Mouse (Mus musculus): ENCODE data around the gene Arglu1. TPM values are rescaled to one million over a fixed set of nuclear protein-coding genes. Genes with fewer than 3 reads are reported as not detected.

The Arglu1 gene
- total RNA-seq, 2 experiments from 2014 or later: 102 to 109 TPM

- Histone ChIP-seq H3K27ac (no peak overlapping the region), H3K4me3 (peak overlapping the region; percentile 65)
- intact Hi-C loops (cut with DNase I): loop anchor here (5.0 kb wide), 2 partner anchors 303 to 488 kb away; no protein-coding TSS in a partner anchor
- DNase-seq (ENCODE audit: extremely low spot score in 1 of 2, low spot score in 2 of 2): no peak
- TF ChIP-seq CTCF (IDR thresholded peaks at IDR 0.05): no peak
These were observed 1.4 kb downstream of the Arglu1 start for GRCm38 (mm10) chr8:8688823-8689453.

DNA sequence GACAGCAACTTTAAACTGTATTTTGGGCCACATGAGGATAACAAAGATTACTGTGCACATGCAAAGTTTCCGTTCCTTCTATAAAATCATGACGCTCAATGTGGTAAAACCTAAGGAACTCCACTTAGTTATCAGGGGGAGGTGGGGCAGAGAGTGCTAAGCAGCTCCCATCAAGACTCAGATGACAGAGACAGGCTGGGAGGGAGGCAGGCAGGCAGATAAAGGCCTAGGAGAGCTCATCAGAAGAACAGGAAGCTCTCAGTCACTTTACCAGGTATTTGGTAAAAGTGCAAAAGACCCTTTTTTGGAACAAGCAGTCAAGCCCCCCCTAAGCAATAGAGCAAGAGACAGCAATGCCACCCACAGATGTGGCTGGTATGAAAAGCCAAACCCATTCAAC, 4.8 kb downstream of the Arglu1 start:
- DNase-seq (ENCODE audit: extremely low spot score in 1 of 2, low spot score in 2 of 2): no peak
- no peak overlapping the region for H3K4me3 ChIP-seq
- no peak overlapping the region for H3K27ac ChIP-seq
- intact Hi-C loops (cut with DNase I): loop anchor here (5.0 kb wide), 2 partner anchors 307 to 492 kb away; no protein-coding TSS in a partner anchor
- TF ChIP-seq CTCF (IDR thresholded peaks at IDR 0.05): no peak

GRCm38 (mm10) chr8:8682697-8683096, 7.6 kb downstream of the Arglu1 start:
- H3K27ac ChIP-seq: no peak overlapping the region
- no peak for TF ChIP-seq CTCF (IDR thresholded peaks at IDR 0.05)
- intact Hi-C loops (cut with DNase I): no loop called here
- no peak for DNase-seq (ENCODE audit: extremely low spot score in 1 of 2, low spot score in 2 of 2)
- no peak overlapping the region for H3K4me3 ChIP-seq

- DNase-seq (ENCODE audit: extremely low spot score in 1 of 2, low spot score in 2 of 2): no peak
- TF ChIP-seq CTCF (IDR thresholded peaks at IDR 0.05): peak; percentile 27
- Histone ChIP-seq H3K27ac (no peak overlapping the region), H3K4me3 (no peak overlapping the region)
- intact Hi-C loops (cut with DNase I): no loop called here
These were observed 12.1 kb downstream of the Arglu1 start for GRCm38 (mm10) chr8:8678236-8678635.

DNA sequence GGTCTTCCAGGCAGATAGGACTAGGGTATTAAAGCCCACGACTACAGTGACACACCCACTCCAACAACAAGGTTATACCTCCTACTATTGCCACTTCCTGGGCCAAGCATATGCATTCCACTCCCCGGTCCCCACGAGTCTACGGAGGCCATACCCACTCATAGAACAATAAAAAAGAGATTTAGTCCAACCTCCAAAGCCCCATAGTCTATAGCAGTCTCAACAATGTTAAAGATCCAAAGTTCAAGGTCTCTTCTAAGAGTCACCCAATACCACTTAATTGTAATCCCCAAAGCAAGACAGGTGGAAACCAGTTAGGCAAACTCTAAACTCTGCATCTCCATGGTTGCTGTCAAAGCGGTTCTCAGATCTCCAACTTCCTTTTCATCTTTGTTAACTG, 15.5 kb downstream of the Arglu1 start:
- no peak overlapping the region for H3K4me3 ChIP-seq
- DNase-seq (ENCODE audit: extremely low spot score in 1 of 2, low spot score in 2 of 2): no peak
- TF ChIP-seq CTCF (IDR thresholded peaks at IDR 0.05): no peak
- intact Hi-C loops (cut with DNase I): no loop called here
- H3K27ac ChIP-seq: no peak overlapping the region

- TF ChIP-seq CTCF (IDR thresholded peaks at IDR 0.05): peak; percentile 83
- Histone ChIP-seq H3K27ac (peak overlapping the region; percentile 79), H3K4me3 (peak overlapping the region; percentile 95)
- DNase-seq (ENCODE audit: extremely low spot score in 1 of 2, low spot score in 2 of 2): peak; percentile 89 to 92
- intact Hi-C loops (cut with DNase I): loop anchor here (2.0 to 5.0 kb wide), 2 partner anchors 331 to 516 kb away; no protein-coding TSS in a partner anchor
These were observed 28.6 kb downstream of the Arglu1 start for GRCm38 (mm10) chr8:8661759-8662138.

- H3K4me3 ChIP-seq: peak within 1 kb of the TSS; percentile 95
- DNase-seq (ENCODE audit: extremely low spot score in 1 of 2, low spot score in 2 of 2): peak; percentile 98
- TF ChIP-seq CTCF (IDR thresholded peaks at IDR 0.05): no peak; the same call in none of the 2 replicates
- H3K27ac ChIP-seq: peak within 1 kb of the TSS; percentile 93
- intact Hi-C loops (cut with DNase I): loop anchor here (5.0 kb wide), 1 partner anchor 516 kb away; no protein-coding TSS in a partner anchor
These were observed 29.1 kb downstream of the Arglu1 start, which contains the start of gene Efnb2 for GRCm38 (mm10) chr8:8661103-8661758. Gene Efnb2, minus strand, starts transcription at chr8:8661242.

- TF ChIP-seq CTCF (IDR thresholded peaks at IDR 0.05): no peak
- Histone ChIP-seq H3K4me3 (peak overlapping the region; percentile 95), H3K27ac (peak overlapping the region; percentile 93)
- no peak for DNase-seq (ENCODE audit: extremely low spot score in 1 of 2, low spot score in 2 of 2)
- intact Hi-C loops (cut with DNase I): loop anchor here (5.0 kb wide), 1 partner anchor 517 kb away; no protein-coding TSS in a partner anchor
These were observed 29.8 kb downstream of the Arglu1 start for GRCm38 (mm10) chr8:8660307-8661098.

DNA sequence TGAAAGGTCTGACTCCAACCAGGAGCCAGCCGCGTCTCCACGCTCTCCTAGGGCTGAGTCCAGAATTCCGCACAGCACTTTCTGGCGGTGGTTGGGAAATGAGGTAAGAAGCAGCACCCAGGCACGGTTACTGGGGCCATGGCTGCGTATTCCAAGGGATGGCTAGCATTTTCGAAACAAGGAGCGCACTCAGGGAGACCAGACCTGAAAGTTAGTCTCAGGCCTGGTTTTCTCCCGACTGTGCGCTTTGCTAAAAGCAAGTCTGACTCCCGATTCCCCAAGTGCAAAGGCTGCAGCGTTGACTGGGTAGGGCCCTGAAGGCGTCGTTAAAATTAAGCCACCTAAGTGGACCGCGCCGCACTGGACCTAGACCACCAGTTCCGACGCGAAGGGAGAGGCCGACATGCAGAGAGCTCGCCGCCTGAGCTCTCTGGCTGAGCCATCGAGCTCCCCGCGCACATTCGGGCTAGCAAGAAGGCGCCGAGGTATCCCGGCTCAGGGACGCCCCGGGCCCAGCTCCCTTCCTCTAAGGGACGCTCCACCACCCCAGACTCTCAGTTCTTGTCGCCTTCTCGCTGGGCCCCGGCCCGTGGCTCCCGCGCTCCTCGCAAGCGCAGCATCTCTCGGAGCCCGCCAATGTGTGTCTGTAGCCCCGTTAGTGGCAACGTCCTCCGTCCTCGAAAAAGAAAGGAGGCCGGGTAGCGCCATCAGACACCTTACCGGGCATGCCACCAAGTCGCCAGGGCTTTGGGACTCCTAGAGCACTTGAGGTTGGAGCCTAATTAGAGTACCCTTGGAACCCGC, 30.6 kb downstream of the Arglu1 start:
- peak overlapping the region; percentile 93 for H3K27ac ChIP-seq
- intact Hi-C loops (cut with DNase I): loop anchor here (2.0 to 10.0 kb wide), 5 partner anchors 427 to 1642 kb away; no protein-coding TSS in a partner anchor
- TF ChIP-seq CTCF (IDR thresholded peaks at IDR 0.05): no peak
- peak; percentile 48 to 51 for DNase-seq (ENCODE audit: extremely low spot score in 1 of 2, low spot score in 2 of 2)
- peak overlapping the region; percentile 95 for H3K4me3 ChIP-seq

GRCm38 (mm10) chr8:8658426-8659224, 31.7 kb downstream of the Arglu1 start:
- Histone ChIP-seq H3K4me3 (peak overlapping the region; percentile 95), H3K27ac (peak overlapping the region; percentile 93)
- peak; percentile 81 to 88 for DNase-seq (ENCODE audit: extremely low spot score in 1 of 2, low spot score in 2 of 2)
- intact Hi-C loops (cut with DNase I): loop anchor here (2.0 to 10.0 kb wide), 4 partner anchors 426 to 1641 kb away; no protein-coding TSS in a partner anchor
- peak; percentile 66 for TF ChIP-seq CTCF (IDR thresholded peaks at IDR 0.05)
